Mouse (Mus musculus): ENCODE measurements around the gene Ganc.

DNA sequence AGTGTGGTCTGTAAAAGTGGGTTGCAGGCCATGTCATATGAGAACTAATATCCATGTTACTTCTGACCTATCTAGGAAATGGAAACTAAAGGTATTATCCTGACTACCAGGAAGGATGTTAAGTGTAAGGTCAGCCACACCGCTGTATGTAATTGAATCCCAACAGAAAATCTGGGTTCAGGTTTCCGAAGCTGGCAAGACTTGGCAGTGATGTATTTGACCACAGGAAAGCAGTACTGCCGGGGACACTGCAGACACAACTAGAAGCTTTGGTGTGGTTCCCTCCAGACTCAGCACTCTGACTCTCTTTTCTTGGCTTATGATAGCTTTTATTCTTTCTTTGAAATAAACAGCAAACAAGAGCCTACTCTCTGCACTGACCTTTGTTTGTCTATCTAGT is 37.2 kb upstream of the Ganc start:
- TF ChIP-seq CTCF (IDR thresholded peaks at IDR 0.05; ENCODE audit: insufficient read depth, low read length): no peak
- TF ChIP-seq POLR2A (IDR thresholded peaks at IDR 0.05; ENCODE audit: borderline replicate concordance, extremely low read depth, low read depth, low read length): no peak
